Mouse (Mus musculus): ENCODE measurements around the gene Myo15b.

- no peak for TF ChIP-seq CTCF (IDR thresholded peaks at IDR 0.05; ENCODE audit: control insufficient read depth, insufficient read depth, insufficient replicate concordance, low read depth, low read length)
- TF ChIP-seq POLR2A (IDR thresholded peaks at IDR 0.05; ENCODE audit: control insufficient read depth, low read depth, low read length): no peak
These were observed 14.2 kb downstream of the Myo15b start for GRCm38 (mm10) chr11:115872437-115872836.
